Mouse (Mus musculus) urinary bladder, postnatal 10 days (tissue): ENCODE data around the gene Fam229a.
"Not testable (repeated sequence)": the region's sequence is repeated elsewhere in the genome, so short reads cannot be mapped to it uniquely, and the experiment has no call there.

Source experiments
- DNase-seq: peaks from one replicate; pipeline ENCODE4 v3.0.0; 2022; ENCODE audit warnings: low spot score

Gene Fam229a

DNA sequence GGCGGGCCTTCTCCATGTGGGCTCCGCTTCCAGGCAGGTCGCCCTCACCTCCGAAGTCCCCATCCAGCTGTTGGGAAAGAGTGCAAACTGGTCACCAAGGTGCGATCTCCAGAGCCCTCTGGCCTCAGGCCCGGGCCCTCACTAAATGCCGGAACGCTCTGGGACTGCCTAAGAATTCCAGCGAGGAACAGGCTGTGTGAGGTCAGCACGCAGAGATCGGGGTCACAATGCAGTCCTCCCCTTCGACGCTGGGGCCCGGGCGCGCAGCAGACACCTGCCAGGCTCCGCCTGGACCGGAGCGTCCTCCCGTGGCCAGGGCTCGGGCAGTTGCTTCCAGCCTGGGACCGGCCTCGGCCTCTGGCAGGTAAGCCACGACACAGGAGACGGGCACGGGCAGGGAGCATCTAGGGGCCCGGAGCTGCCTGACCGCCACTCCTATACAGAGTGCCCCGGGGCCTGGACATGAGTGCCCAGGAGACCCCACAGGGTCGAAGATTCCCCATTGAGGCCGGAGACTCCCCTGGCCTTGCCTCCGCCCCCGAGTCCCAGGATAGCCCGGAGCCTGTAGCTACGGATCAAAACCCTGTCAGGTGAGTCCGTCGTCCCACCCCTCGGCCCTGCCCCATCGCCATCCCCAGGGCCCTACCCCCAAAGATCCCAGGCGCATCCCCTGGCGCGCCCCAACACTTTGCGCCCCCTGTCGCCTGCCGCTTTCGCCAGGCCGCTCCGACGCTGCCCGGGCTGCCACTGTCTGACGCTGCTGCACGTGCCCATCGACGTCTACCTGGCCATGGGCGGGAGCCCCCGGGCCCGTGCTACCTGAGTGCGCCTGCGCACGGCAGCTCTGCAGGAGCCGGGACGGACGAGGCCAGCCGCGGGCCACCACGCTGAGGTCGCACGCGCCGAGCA lies at the start of gene Fam229a, which contains the start of gene Tssk3:
Fam229a (plus strand) TSS at position 219 of the 909 bp plus-strand sequence.
Tssk3 (minus strand) TSS at position 51 of the 909 bp plus-strand sequence.
- DNase-seq: no peak

DNA sequence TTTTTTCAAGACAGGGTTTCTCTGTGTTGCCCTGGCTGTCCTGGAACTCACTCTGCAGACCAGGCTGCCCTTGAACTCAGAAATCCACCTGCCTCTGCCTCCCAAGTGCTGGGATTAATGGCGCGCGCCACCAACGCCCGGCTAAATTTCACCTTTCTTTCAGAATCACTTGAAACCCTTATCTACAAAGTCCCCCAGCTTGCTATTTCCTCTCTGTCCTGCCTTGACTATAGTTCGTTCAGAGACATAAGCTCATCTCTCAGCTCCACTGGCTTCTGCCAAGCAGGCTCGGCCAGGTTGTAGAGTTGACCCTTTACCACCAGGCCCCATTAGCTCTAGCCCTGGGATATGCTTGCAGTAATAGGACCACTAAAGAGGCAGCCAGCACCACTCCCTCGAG lies 43.6 kb upstream of the Fam229a start:
- DNase-seq: no peak

DNA sequence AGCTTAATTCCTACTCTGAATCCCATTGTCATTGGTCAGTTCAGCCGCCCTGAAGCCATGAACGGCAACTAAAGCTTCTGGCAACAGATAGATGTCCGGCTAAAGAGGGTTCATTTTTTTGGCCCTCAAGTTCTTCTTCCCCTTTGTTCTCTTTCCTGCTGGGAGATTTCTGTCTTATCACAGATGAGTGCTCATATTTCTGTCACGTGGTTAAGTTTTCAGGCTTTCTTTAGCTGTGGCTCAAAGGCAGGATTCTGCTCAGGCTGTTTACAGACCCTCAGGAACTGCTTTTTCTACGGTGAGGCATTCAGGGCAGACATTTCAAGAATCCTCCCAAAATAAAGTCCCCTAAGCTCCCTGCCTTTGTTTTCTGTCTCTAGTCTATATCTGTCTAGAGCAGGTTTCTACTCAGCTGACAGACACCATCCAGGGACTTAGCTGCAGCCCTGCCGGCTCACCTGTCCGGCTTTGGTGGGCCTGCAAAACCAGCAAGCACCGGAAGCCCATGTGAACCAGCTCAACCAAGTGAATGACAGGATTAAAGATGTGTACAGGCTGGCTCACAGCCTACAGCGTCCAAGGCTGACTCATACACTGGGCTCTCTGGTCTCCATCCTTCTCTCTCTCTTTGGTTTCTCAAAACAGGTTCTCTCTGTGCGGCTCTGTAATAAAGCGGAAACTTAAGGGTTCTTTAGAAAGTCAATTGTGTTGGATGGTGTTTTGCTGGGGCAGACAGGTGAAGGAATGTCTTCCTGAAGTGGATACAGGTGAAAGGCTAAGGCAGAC lies 43.0 kb upstream of the Fam229a start:
- no peak for DNase-seq

DNA sequence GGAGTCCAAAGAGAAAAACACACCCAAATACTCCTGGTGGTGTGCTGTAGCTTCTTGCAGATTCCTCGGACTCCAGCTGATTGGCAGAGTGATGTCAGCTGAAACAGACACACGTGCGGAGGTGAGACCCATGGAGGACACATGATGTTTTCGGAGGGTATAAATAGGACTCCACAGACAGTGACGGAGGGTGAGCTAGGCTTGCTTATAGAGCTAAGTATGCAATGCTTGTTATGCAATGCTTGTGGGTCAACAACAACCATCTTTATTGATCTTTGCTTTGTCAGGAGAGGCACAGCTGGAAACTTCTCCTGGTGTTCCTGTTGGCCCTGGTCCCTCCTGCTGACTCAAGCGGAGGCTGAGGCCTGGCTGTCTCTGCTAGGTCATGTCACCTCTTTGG lies 42.3 kb upstream of the Fam229a start:
- no peak for DNase-seq

DNA sequence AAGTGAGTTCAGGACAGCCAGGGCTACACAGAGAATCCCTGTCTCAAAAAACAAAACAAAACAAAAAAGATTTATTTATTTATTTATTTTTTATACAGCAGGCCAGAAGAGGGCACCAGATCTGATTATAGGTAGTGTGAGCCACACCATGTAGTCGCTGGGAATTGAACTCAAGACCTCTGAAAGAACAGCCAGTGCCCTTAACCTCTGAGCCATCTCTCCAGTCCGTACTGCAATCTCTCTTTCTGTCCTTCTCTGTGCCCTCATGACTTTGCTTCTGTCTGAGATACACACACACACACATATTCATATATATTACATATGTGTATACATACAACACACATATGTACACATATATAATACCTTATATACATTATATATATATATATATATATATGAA lies 40.1 kb upstream of the Fam229a start:
- DNase-seq: no peak

DNA sequence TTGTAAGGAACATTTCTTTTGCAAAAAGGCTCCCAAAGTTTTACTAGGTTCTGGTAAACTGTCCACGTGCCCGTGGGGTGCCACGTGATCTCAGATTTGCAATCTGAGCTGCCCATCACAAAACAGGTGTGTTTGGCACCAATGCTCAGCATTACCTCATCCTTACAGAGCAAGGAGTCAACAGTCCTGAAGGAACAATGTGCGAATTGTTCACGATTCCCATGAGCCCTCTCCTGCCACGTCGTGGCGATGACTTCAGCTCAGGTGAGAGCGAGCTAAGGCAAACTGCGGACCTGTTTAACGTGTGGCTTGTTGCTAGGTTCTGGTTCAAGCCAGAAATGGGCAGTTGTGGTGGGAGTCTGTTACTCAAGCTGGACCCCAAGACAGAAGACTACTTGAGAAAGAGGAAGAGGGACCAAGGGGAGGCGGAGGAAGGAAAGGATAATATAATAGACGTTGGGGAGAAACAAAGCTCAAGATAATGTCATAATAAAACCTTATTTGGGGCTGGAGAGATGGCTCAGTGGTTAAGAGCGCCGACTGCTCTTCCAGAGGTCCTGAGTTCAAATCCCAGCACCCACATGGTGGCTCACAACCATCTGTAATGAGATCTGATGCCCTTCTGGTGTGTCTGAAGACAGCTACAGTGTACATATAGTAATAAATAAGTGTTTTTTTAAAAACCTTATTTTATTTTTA lies 39.4 kb upstream of the Fam229a start:
- no peak for DNase-seq

DNA sequence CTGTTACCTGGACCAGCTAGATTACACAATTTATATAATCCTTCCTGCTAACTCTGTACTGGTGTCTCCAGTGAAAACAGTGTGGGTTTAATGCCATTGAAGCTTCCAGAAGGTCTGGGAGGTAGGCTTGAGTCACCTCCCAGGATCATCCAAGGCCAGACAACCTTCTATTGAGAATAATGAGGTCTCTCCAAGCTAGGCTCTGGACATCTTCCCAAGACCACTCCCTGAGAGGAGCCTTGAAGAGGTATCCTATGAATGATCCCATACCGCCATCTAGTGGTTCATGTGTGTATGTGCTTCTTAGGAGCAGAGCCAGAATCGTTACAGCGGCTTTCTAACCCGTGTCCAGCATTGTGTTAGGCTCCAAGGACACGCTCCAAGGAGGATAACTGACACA lies 35.7 kb upstream of the Fam229a start:
- no peak for DNase-seq

DNA sequence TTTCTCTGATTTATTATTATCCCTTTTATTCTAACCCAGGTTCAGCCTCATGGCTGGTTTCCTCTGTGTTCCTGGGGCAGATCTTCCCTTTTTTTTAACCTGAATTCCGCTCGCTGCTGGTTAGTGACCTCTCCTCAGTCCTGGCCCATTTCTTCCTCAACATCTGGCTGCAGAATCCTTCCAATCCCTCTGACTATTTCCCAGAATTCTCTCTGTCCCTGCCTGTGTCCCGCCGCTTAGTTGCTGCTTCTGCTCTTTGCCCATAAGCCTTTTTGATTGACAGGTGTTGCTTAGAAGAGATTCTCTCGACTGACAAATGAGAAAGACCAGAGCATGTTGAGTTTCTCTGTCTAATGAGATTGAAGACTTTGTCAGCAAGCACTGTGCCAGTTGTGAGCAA lies 34.9 kb upstream of the Fam229a start:
- no peak for DNase-seq

DNA sequence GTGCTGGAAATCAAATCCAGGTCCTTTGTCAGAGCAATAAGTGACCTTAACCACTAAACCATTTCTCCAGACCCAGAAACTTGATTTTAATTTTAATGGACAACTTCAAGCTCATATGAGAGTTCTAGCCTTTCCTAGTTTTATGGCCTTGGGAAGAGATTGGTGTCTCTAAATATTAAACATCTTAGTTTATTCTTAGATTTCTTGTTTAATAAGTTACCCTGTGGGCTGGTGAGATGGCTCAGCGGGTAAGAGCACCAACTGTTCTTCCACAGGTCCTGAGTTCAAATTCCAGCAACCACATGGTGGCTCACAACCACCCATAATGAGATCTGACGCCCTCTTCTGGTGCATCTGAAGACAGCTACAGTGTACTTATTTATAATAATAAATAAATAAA lies 33.7 kb upstream of the Fam229a start:
- not testable (repeated sequence) for DNase-seq

DNA sequence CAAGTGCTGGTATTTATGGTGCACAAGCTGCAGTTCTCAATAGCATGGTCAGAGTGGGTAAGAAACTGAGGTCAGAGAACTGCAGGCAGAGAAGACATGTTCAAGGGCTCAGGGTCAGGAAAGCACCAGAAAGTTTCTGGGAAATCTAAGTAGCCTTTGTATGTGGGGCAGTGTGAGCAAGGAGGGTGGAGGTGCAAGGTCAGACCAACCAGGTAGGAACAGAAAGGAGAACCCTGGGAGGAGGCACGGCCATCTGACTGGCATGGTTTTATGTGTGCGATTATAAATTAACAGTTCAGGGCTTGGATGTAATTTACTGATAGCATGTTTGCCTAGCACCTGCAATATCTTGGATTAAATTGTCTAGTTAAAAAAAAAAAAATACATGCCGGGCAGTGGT lies 31.3 kb upstream of the Fam229a start:
- DNase-seq: no peak

DNA sequence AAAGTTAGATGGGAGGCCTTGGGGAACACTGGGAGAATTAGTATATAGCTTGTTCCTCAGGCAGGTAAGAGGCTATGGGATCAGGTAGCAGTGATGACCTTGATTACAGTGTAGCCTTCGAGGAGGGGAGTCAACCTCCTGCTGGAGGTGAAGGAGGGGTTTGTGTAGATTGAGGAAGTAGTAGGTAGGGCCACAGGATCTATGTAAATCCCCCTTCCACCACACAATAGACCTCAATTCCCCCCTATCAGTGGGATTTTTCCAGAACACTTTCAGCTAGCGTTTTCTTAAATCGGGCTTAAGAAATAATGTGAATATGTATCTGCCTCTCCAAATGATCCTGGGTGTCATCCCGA lies 30.2 kb upstream of the Fam229a start:
- no peak for DNase-seq

DNA sequence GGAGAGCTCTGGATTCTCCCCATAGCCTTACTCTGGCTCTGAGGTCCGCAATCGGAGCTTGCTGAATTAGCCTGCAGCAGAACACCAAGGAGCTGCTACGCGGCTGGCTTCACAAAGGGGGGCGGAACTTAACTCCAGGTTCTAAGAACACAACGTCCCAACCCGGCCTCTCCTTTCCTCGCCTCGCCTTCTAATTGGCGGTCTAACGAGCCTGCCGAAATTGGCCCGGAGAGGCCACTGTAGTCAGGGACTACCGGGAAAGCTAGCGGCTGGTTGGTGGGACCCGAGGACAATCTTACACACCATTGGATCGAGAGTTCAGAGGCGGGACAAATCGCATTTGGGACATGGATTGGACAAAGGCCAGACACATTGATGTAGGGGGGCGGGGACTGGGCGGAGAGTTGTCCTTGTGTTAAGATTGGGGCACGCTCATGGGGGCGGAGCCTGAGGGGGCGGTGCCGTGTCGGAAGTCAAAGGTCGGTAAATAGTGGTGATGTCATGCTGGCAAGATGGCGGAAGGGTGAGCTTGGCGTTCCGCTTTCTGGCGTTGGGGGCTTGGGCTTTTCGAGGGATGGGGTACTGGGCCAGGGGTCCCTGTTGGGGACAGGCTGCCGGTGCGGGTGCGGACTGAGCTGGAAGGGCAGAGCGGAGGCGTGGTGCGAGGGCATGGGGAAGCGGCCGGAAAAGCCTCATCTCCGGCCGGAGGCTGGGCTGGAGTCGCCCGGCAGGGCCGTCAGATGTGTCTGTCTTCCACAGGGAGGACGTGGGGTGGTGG lies 29.6 kb upstream of the Fam229a start, which contains the start of gene Bsdc1:
Bsdc1 (plus strand) TSS at position 399 of the 778 bp plus-strand sequence.
- peak; percentile 96 for DNase-seq

DNA sequence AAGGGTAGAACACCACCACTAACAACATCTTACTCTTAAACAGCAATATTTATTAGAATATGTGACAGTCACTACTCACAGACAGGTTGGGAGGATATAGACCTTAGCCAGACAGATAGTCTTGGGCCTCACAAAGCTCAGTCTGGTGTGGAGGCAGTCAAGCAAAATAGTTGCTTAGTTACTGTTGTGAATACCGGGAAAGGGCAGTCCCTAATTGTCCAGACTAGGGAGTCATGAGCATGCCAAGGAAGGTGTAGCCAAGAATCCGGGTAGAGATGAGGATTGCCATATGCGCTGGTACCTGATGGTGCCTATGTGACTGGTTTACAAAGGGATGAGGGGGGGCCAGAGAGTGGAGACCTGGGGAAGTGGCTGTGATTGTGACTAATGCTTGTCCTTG lies 28.9 kb upstream of the Fam229a start:
- no peak for DNase-seq

DNA sequence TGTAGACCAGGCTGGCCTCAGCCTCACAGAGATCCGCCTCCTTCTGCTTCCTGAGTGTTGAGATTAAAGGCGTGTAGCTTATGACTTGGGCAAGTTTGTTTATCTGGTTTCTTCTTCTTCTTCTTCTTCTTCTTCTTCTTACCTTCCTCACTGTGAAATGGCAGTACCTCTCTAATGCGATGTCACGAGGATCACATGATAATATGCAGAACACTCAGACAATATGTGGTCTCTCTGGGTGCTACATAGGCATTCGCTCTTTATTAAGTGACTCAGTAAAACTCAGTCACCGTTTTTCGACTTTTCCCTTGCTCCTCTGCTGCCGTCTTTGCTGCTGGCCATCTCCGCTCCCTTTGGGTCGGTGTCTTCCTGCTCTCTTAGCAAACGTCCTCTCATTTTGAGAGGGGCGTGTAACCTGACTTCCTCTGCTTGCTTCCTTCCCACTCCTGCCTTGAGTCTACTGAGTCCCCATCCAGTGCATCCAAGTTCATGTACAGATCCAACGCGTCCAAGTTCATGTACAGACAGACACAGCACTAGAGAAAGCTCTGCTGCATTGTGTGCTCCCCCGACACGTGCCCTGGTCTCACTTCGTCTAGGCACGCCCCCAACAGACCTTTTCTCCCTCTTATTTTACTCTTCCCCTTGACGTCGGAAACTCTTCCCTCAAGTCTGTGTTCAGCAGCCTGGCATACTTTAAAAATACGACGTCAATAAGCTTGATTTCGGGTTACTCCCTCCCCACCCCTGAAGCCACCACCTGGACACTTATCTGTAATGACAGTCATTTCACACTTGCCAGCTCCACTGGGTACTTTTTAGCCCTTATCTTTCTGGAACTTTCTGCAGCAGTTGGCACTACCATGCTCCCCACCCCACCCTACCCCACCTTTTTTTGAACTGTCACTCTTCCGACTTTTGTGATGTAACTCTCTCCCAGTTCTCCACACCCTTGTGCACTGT lies 27.6 kb upstream of the Fam229a start:
- DNase-seq: no peak

DNA sequence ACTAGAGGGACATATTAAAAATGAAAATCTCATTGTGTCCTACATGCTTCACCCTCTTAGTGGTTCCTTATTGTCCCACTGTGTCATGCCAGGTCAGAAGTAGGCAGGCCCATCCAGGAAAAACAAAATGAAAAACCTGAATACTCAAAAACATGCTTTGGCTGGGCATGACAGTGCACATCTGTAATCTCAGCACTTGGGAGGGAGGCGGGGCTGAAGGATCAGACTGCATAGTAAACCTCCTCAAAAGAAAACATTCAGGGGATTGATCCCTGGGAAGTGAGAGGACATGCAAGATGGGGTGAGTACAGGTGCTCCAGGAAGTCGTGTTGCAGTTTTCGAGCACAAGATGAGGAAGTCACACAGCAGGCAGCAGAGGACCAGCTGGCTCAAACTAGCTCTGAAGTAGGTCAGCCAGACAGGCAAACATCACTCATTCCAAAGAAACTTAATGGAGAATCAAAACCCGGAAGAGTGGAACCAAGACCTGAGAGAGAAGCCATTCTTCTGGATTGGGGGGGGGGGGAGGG lies 26.6 kb upstream of the Fam229a start:
- no peak for DNase-seq

DNA sequence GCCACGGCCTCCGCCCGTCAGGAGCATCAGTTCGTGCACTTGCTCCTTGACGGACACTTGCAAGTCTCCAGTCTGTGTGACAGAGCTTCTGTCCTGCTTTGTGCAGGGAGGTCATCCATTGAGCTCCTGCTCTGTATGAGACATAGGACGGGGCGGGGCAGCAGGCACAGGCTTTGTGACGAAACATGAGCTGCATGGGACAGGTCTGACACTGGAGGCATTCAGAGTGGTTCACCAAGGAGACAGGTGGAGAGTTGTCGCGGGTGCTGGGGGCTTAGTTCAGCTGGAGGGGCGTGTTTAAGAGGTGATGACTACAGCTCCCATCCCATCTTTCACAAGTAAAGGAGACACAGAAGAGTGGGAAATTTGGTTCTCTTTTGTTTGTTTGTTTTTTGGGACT lies 14.9 kb upstream of the Fam229a start:
- DNase-seq: no peak

DNA sequence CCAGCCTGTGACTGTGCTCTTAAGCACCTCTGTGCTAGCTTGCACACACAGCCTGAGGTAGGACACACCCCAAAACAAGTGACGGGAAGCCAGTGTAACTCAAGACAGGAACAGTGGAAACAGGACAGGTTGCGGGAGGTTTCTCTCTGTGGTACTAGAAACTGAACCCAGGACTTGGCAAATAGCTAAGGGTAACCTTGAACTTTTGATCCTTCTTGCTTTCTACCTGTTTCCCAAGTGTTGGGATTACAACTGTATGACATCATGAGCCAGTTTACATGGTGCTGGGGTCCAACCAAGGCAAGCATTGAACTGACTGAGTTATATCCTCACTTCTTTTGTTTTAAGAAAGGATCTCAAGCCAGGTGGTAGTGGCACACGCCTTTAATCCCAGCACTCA lies 11.1 kb upstream of the Fam229a start:
- no peak for DNase-seq

DNA sequence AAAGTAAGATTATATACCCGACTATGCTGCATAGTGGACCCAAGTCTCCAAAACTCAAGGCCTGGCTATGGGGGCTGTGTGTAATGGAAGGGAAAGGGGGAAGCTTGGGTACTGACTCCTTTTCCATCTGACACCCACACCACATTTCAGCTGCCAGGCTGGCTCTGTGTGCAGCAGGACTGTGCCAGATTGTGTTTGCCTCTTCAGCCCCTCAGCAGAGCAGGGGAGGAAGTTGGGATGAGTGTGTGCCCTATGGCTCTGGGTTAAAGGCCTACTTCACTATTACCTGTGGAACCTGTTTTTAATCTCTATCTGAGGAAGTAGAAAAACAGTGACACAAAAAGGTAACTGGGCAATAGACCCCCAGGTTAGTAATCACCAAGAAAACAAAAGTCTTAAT lies 9.9 kb upstream of the Fam229a start:
- DNase-seq: no peak

DNA sequence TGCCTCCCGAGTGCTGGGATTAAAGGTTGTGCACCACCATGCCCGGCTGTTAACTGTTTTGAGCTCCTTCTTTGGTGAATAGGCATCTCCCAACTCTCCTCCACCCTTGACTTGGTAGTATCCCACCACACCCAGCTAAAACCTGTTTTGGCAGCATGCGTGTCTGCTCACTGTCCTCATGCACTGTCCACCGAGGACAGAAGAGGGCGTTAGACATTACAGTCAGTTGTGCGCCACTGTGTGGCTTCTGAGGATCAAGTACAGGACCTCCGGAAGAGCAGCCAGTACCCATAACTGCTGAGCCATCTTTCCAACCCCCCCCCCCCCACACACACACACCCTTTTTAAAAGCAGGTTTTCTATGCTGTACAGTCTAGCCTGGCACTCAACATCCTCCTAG lies 3.7 kb downstream of the Fam229a start:
- DNase-seq: no peak
